Mouse (Mus musculus): Measurements from ENCODE around the gene Tpd52l2.

Tpd52l2 gene

DNA sequence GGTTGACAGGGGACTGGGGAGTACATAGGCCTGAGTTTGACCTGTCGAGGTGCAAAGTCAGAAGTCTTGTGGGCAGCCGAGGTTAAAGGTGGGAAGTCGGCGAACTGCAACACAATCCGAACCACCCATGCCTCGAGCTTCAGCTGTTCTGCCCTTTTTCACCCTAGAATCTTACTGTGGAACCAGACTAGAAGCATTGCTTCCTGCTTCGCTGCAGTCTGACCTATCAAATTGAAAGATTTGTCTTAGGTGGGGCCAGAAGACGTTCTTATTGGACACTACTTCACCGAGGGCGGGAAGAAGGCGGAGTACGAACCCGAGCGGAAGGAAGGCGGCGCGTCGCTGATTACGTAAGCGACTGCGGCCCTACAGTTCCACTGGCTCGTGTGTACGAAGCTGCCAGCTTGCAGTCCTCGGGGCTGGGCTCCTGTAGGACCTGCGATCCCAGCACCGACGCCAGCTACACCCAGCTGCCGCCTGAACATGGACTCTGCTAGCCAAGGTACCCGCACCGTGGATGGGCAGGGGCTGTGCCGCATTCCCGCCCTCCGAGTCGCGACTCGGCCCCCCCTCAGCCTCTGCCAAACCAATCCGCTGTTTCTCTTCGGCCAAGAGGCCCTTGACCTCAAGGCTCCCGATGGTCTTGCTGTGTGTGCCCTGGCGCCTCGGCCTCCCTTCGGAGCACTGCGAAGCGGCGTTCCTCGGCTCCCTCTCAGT is at the start of gene Tpd52l2:
Tpd52l2 (plus strand) TSS at position 312 of the 717 bp plus-strand sequence.
- in situ Hi-C loops (cut with MboI, MseI): loop anchor here (25.0 kb wide), 2 partner anchors 110 to 1060 kb away; partner anchors contain the start of gene Lime1

DNA sequence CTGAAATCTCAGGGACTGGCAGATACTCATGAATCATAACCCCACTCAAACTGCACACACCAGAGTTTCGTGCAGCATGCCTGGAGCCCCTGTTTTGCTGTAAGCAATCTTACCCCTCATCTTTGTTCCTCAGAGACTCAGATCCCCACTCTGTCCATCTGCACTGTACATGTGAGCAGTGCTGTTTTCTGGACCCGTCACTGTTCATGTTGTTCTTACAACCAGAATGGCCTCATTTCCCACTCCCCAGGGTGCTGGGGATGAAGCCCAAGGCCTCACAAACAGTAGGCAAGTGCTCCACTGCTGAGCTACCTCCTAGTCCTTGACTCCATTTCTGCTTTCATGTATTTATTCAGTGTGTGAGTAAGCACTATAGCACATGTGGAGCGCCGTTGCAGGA is 44.8 kb upstream of the Tpd52l2 start:
- in situ Hi-C loops (cut with MboI, MseI): loop anchor here (10.0 kb wide), 1 partner anchor 507 kb away; no protein-coding TSS in a partner anchor

GRCm38 (mm10) chr2:181453274-181453673 is 43.7 kb upstream of the Tpd52l2 start:
- in situ Hi-C loops (cut with MboI, MseI): loop anchor here (10.0 kb wide), 1 partner anchor 508 kb away; no protein-coding TSS in a partner anchor

- in situ Hi-C loops (cut with MboI, MseI): loop anchor here (10.0 kb wide), 1 partner anchor 511 kb away; no protein-coding TSS in a partner anchor
These were observed 41.0 kb upstream of the Tpd52l2 start for GRCm38 (mm10) chr2:181455899-181456298.

- in situ Hi-C loops (cut with MboI, MseI): loop anchor here (10.0 kb wide), 1 partner anchor 513 kb away; no protein-coding TSS in a partner anchor
These were observed 39.1 kb upstream of the Tpd52l2 start for GRCm38 (mm10) chr2:181457831-181458230.

DNA sequence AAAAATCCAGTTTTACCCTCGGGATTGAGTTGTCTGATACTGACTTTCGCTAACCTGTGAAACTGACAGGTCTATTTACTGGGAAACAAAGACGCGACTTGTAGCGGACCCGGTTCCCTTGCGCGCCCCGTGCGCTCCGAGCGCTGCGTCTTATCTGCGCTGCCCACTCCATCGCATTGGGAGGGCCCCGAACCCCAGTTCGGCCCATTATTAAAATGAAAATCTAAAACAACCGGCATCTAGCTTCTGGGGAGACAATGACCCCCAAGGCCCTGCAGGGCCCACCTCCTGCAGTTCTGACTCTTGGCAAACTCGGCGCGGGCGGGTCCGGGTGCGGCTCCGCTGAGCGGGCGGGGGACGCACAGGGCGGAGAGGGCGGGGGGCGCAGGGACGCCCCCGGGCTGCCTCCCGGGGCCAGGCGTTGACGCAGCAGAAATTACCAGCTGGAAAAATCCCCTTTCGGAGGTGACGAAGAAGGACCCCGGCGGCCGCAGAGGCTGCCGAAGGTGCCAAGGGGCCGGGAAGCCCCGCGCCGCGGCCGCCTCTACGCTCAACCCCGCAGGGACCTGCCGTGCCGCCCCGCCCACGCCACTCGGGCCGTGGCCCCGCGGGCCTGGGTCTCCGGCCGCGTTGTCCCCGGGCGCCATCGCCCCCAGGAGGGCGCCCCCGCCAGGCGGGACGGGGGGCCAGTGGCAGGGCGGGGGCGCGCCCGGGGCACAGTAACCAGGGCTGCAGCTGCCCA is 38.4 kb upstream of the Tpd52l2 start:
- in situ Hi-C loops (cut with MboI, MseI): loop anchor here (10.0 kb wide), 1 partner anchor 514 kb away; no protein-coding TSS in a partner anchor

DNA sequence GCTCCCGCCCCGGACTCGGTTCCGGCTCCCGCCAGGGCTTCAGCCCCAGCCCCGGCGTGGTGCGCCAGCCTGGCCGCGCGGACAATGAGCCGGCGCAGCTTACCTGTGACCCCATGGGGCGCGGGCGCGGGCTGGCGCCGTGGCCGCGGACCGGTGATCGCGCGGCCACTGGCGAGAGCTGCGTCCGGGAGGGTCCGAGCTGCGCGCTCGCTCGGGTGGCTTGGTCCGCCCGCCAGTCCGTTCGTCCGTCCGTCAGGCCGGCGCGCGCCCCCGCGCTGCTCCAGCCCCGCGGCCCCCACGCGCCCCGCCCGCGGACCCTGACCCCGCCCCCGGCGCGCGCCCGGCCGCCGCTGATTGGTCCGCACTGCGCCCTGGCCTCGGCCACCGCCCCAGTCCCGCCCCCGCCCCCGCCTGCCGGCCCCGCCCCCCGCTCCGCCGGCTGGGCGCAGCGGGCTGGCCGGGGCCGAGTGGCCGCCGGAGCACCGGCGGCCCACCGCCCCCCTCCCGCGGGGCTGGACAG is 37.7 kb upstream of the Tpd52l2 start, which contains the start of gene Zbtb46:
Zbtb46 (minus strand) TSS at position 274 of the 520 bp plus-strand sequence.
- in situ Hi-C loops (cut with MboI, MseI): loop anchor here (10.0 kb wide), 1 partner anchor 514 kb away; no protein-coding TSS in a partner anchor

DNA sequence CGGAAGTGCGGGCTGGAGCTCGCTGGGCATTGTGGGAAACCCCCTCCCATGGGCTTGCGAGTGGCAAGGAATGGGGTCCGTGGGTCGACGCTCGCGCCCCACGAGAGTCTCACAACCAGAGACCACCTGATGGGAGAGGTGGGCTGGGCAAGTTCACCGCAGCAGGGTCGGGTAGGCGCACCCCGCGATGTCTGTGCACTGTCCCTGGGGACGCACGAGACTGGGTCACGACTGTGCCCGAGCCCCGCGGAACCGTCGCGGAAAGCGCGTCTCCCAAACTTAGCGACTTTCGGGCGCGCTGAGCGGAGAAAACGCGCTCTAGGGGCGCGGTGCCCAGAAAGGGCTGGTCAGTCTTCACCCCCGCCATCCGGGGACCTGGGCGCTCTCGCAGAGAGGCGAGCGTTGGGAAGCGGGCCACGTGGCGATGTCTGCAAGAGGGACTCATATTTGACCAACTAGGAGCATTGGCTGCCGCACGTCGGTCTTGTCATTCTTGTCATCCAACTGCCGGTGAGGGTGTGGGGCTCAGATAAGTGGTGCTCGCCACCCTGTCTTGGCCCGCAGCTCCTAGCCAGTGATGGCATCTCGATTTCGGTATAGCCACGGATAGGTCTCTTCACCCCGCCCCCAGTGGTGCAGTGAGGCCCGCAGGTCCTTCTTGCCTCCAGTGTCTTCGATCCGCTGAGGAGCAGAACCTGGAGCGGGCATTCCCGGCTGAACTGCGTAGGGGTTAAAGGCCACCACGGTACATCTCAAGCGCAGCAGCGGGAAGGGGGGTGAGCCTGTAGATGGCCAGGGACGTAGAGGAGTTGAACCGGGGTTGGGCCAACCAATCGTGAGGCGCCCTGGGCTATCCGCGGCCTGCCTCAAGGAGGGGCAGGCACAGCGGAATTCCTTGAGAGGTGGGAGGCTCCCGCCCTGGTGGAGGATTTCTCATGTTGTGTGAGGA is 37.0 kb upstream of the Tpd52l2 start:
- in situ Hi-C loops (cut with MboI, MseI): loop anchor here (10.0 kb wide), 1 partner anchor 515 kb away; no protein-coding TSS in a partner anchor

DNA sequence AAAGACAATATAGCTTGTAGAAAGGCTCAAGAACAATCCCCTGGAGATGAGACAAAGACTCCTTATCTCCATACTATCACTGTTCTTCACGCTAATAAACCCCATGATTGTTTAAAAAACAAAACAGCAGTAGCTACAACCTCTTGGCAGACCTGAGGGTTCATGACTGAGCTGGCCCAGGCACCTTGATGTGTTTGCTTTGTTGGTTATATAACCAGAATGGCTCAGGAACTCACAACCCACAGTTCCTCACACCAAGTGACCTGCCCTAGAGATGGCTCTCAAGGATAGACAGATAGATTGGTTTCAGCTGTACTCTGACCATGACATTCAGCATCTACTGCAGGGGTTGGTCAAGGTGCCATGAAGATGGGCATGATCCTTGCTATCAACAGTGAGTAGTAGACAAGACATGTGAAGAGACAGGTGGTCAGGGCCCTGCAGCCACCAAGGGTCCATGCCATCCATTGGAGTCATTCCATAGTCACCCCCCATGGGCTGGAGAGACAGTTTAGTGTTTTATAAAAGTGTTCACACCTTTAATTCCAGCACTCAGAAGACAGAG is 35.3 kb upstream of the Tpd52l2 start:
- in situ Hi-C loops (cut with MboI, MseI): no loop called here

DNA sequence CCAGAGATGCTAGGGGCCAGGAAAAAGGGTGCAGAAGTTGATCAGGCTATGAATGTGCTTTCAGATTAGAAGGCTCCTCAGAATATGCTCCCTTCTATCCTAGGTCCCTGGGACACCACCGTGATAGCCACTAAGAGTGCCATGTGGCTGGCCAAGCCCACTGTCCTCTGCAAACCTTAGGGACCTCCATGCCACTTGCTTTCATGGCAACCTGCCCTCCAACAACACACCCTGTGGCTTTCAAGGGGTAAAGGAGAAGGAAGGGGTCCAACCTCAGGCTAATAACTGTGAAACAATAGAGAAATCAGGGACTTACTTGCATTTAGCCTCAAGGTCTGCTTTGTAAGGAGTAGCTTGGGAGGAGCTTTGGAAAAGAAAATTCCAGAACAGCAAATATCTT is 34.3 kb upstream of the Tpd52l2 start:
- in situ Hi-C loops (cut with MboI, MseI): no loop called here

- in situ Hi-C loops (cut with MboI, MseI): no loop called here
These were observed 33.8 kb upstream of the Tpd52l2 start for GRCm38 (mm10) chr2:181463008-181463738.

DNA sequence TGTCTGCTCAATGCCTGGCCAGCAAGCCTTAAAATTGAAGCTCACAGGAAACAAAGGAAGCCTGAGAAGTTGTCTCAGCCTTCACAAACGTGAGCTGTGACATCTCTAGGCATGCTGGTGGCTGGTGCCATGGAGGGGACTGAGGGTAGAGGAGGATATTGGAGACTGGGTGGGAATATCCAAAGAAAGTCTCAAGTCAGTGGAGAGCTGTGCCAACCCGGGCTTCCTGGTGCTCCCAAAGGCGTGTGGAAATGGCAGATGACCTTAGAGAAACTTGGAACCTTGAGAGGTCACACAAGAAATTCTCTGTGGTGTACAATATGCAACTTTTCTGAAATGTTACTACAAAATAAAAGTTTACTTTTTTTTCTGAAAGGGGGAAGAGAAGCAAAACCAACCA is 31.5 kb upstream of the Tpd52l2 start:
- in situ Hi-C loops (cut with MboI, MseI): no loop called here

GRCm38 (mm10) chr2:181470285-181470684 is 26.7 kb upstream of the Tpd52l2 start:
- in situ Hi-C loops (cut with MboI, MseI): no loop called here

- in situ Hi-C loops (cut with MboI, MseI): no loop called here
These were observed 25.7 kb upstream of the Tpd52l2 start for GRCm38 (mm10) chr2:181471246-181471645.

DNA sequence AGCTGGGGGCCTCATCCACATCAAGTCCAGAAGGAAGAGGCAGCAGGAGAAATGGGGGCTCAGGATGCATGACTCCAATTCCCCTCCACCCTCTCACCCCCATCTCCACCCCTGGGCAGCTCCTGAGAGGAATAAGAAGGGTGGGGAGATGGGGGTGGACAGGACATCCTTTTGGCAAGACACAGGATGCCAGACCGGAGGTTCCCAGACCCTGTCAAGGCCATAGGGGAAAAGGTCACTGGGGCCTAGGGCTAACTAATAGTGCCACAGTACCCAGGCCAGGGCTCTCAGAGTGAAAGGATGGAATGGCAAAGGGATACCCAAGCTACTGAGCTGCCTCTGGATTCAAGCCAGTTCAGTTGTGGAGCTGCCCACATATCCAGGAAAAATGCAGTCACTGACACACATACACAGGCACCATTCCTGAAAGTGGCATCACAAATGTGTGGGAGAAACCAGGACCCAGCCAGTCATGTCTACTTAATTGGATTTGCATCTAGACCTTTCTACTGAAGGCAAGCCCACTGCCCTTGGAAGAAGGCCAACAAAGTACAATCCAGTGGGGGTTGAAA is 24.6 kb upstream of the Tpd52l2 start:
- in situ Hi-C loops (cut with MboI, MseI): no loop called here

DNA sequence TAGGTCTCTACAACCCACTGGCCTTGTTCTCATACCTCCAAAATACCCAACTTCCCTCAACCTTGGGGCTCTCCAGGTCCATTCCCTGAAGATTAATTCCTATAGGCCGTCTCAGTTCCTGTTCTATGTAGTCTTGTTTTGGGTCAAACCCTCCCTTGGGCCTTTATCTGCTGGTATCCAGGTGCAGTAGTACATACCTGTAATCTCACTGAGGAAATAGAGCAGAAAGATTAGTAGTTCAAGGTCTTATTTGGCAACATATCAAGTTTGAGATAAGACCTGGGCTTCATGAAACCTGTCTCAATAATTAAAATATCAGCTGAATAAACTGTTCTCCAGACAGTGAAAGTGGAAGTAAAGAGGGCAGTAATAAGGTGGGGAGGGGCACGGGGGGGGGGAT is 13.8 kb upstream of the Tpd52l2 start:
- in situ Hi-C loops (cut with MboI, MseI): loop anchor here (25.0 kb wide), 2 partner anchors 96 to 1046 kb away; partner anchors contain the start of gene Lime1

DNA sequence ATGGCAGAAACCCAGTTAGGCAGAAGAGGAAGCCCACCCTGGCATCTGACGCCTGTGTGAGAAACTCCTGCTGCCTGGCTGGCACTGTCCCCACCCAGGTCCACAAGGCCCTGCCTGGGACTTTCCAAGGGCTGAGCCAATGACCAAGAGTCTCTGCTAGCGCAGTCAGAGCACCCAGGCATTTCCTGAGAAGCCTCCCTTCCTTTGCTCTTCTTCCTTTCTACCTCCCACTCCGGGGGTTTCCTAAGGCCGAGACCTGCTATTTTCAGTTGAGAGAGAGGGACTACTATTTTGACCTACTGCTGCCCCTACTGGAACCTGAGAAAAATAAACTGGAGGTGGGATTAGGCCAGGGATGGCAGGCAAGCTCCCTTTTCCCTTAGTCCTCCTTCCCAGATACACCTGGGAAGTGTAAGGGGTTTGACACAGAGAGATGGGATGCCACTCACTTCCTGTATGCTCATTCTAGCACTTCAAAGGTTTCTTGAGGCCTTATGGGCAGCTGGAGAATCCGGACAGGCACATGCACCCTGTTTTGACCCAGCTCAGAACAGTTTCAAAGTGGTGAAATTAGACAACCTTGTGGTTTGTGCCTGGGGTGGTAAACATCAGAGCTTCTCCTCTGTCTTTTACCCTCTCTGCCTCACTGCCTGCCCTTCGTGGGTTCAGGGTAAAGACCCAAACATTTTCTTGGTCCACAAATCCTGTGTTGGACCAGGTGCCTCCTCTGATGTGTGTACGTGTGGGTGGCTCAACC is 13.2 kb upstream of the Tpd52l2 start:
- in situ Hi-C loops (cut with MboI, MseI): loop anchor here (25.0 kb wide), 2 partner anchors 96 to 1046 kb away; partner anchors contain the start of gene Lime1

DNA sequence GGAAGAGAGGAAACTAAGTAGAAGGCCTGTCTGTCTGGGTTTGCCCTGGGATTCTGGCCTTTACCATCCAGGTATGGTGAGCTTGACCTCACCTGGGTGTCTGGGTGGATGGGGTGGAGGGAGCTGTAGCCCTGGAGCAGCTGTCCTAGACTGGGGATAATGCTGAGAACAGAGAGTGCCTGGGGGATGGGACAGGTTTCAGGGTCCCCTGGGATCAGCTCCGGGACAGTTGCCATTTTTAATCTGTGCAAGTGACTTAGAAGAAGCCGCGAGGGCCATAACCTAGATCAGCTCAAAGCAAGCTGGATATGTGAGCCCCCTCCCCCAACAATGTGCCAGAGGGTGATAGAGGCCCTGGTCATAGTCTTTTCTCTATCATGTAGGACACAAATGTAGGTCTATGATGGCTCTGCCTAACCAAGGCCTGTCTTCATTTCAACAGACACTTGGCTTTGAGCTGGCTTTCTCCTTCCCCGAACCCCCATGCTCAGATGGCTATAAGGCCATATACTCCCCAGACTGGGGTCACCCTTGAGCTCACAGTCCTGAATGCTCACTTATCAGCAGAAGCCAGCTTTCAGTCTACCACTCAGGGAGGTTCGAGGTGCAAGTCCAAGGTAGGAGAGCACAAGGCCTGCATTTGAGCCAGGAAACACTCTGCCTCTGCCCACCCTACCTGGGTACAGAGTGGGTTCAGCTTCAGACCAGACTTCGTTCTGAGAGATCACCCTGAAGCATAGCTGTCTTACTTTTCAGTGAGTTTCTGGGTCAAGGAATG is 12.3 kb upstream of the Tpd52l2 start:
- in situ Hi-C loops (cut with MboI, MseI): loop anchor here (25.0 kb wide), 2 partner anchors 97 to 1047 kb away; partner anchors contain the start of gene Lime1

All from T-helper 2 cell (primary cell).